Mouse (Mus musculus) cerebellum, adult 2 months (tissue): ENCODE measurements at regions not wholly inside any gene's neighbourhood (a gene's known extent, or its start where the extent isn't known, plus 50 kb on each side); places are given as distances from the start of the nearest gene placed in this dataset.

Experiments
- CTCF ChIP-seq: fragments of 200-500 bp; IDR thresholded peaks from 2 replicates; pipeline ENCODE4 v1.5.1; 2011; ENCODE audit warnings: low read depth, mild to moderate bottlenecking, control low read depth, low read length, moderate library complexity, borderline replicate concordance; ENCODE audit not compliant: insufficient read depth
- POLR2A ChIP-seq: fragments of 200-500 bp; IDR thresholded peaks from 2 replicates; pipeline ENCODE4 v1.6.1; 2011; ENCODE audit warnings: low read length, control low read depth, borderline replicate concordance; ENCODE audit not compliant: insufficient read depth

DNA sequence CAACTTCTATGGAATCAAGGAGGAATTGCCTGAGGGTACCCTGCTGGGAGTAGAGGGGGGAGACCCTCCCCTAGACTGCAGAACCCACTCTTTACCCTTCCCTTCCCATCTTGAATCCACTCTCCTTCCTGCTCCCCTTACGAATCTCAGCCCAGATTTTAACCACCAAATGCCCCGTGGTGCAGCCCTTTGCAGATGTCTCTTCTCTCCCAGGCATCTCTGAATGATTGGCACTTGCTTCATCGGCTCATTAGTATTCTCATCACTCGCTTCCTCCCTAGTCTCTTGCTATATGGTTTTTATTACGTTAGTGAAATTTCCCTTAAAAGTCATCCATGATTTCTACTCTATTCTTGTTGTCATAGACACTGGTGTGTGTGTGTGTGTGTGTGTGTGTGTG, 116.7 kb upstream of the Magi3 start:
- TF ChIP-seq CTCF (no peak), POLR2A (no peak)
